Mouse (Mus musculus) olfactory bulb, adult 2 months (tissue): ENCODE data around the gene Gpatch2. TPM values are rescaled to one million over a fixed set of nuclear protein-coding genes. Genes with fewer than 3 reads are reported as not detected.

Experiments used
- H3K27ac ChIP-seq: fragments of 200-500 bp; 2 replicates; pipeline ENCODE4 v1.5.1; 2012; ENCODE audit warnings: low read depth, low read length; ENCODE audit not compliant: insufficient read depth
- H3K4me1 ChIP-seq: fragments of 200-500 bp; 2 replicates; pipeline ENCODE4 v1.6.1; 2012; ENCODE audit warnings: low read length; ENCODE audit not compliant: control insufficient read depth, insufficient read depth
- H3K4me3 ChIP-seq: fragments of 200-500 bp; 2 replicates; pipeline ENCODE4 v1.5.1; 2012; ENCODE audit warnings: mild to moderate bottlenecking, low read depth, low read length, moderate library complexity; ENCODE audit not compliant: insufficient read depth
- CTCF ChIP-seq: fragments of 200-500 bp; IDR thresholded peaks from 2 replicates; pipeline ENCODE4 v1.5.1; 2012; ENCODE audit warnings: low read depth, mild to moderate bottlenecking, low read length, moderate library complexity; ENCODE audit not compliant: insufficient read depth
- POLR2A ChIP-seq: fragments of 200-500 bp; IDR thresholded peaks from 2 replicates; pipeline ENCODE4 v1.6.1; 2012; ENCODE audit warnings: mild to moderate bottlenecking, low read depth, low read length, moderate library complexity; ENCODE audit not compliant: insufficient read depth
- WGBS: fragments of 180-500 bp; shearing (Covaris S2); methylation state at CpG from one replicate; pipeline ENCODE4 v1.1.7; 2018; 5-methylcytosine and 5-hydroxymethylcytosine counted together
- polyA plus RNA-seq: library from polyadenylated mRNA; stranded (reverse); fragments of >200 nt; gene quantifications from 2 replicates; pipeline ENCODE4 v1.2.4, GENCODE M21; 2012; ENCODE audit warnings: low replicate concordance; ENCODE audit not compliant: missing spikeins, insufficient read depth, insufficient read length

Gpatch2 gene
- polyA plus RNA-seq, 1 experiment: not detected

DNA sequence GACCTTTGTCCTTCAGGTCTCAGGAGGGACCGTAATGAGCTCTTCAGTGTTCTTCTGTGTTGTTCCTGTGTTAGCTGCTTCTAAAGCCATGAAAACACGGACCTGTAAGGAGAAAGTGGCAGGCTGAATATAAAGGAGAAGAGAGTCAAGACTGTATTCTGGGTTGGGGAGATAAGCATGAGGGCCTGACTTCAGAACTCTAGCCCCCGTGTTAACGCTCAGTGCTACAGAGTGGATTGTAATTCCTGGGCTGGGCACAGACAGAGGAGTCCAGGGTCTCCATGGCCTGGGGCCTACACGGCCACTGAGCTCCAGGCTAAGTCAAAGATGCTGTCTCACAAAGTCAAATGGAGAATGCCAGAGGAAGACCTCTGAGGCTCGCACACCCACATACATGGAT, 132.3 kb downstream of the Gpatch2 start:
- no peaks in the 10 kb centered on the region for H3K4me1 ChIP-seq
- no peak for TF ChIP-seq CTCF
- no peak for TF ChIP-seq POLR2A
- no peak overlapping the region for H3K4me3 ChIP-seq
- 94% methylated on average over 6 of the region's 6 CpGs for WGBS
- H3K27ac ChIP-seq: no peak overlapping the region

DNA sequence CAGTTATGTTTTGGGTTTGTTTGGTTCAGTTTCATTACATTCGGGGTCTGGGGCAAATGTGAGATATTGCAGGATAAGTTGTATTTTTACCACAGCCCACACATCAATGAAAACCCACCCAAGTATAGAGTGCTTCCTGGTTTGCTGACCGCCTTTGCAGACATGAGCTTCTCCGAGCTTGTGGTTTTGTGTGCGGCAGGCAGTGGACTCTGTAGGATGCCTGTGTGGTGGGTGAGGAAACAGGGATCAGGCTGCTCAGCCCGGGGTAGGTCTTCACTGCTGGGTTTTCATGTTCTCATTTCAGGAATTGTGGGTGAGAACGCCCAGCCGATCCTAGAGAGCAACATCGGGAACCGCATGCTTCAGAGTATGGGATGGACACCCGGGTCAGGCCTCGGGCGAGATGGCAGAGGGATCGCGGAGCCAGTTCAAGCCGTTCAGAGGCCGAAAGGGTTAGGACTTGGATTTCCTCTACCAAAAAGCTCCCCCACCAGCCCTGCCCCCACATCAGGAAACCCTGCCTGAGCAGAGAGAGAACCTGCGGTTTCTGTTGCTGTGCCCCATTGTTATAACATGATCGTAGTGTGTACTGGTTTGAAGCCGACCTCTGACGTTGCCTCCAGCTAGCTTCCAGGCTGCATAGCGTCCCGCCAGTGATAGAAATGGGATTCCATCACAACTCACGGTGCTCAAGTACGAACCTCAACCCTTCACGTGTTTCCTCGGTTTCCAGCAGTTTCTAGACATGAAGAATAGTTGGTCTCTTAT, 132.9 kb downstream of the Gpatch2 start:
- Histone ChIP-seq H3K27ac (no peak overlapping the region), H3K4me3 (no peak overlapping the region), H3K4me1 (no peaks in the 10 kb centered on the region)
- TF ChIP-seq CTCF: no peak
- no peak for TF ChIP-seq POLR2A
- 96% methylated on average over 26 of the region's 26 CpGs for WGBS

DNA sequence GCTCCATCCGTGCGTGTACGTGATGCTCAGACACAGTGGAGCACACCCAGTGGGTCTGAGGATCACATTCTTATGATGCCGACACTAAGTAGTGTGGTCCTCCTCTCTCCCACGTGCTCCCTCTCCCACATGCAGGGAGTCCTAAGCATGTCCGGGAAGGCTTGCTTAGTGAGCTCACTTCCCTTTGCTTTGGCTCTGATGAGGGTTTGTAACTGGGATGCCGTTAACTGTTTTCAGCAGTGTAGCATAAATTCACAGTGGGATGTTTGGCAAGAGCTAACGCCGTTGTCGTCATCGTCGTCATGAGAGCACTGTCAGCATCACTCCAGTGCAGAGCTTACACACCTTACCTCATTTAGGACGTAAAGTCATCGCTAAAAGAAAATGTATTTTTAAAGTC, 133.6 kb downstream of the Gpatch2 start:
- H3K4me3 ChIP-seq: no peak overlapping the region
- TF ChIP-seq CTCF: no peak
- TF ChIP-seq POLR2A: no peak
- H3K4me1 ChIP-seq: no peaks in the 10 kb centered on the region
- 91% methylated on average over 14 of the region's 14 CpGs for WGBS
- no peak overlapping the region for H3K27ac ChIP-seq

DNA sequence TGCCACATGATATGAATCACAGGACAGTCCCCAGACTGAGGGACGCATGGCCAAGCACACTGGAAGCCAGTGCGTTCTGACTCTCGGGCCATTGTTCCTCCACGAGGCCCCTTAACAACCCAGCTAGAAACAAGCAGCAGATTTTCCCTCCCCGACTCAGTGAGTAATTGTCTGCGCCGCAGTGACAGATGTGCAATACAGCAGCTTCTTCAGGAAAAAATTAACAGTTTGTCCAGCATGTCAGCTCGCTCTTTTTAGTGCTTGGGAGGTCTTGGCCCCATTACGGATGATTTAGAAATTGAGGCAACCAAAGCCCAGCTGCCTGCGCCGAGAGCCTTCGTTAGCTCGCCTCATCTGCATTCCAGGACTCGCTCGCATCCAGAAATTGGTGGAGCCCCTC, 140.9 kb downstream of the Gpatch2 start:
- 50% methylated on average over 15 of the region's 15 CpGs for WGBS
- H3K27ac ChIP-seq: no peak overlapping the region
- TF ChIP-seq CTCF (no peak), POLR2A (no peak)
- H3K4me1 ChIP-seq: peaks cover 5% of the 10 kb centered on the region; the same call in 1 of the 2 replicates
- no peak overlapping the region for H3K4me3 ChIP-seq

DNA sequence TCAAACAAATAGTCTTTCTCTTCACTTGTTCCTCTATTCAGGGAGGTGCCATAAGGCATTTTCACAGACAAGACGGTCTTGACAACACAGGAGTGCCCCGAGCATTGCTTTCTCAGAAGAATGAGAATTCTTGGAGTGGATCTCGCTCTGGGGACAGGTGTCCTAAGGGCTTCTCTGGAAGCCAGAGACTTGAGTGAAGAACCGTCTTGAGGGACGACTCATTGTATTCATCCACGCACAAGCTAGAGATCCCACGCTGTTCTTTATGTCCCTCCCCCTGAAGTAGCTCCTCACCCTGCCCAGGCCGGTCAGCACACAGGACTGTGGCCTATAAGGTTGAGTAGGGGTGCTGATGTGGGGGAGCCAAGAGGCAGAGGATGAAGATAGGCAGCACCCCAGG, 141.6 kb downstream of the Gpatch2 start:
- 94% methylated on average over 8 of the region's 8 CpGs for WGBS
- TF ChIP-seq POLR2A (no peak), CTCF (no peak)
- Histone ChIP-seq H3K27ac (no peak overlapping the region), H3K4me1 (peaks cover 5% of the 10 kb centered on the region; the same call in 1 of the 2 replicates), H3K4me3 (no peak overlapping the region)

DNA sequence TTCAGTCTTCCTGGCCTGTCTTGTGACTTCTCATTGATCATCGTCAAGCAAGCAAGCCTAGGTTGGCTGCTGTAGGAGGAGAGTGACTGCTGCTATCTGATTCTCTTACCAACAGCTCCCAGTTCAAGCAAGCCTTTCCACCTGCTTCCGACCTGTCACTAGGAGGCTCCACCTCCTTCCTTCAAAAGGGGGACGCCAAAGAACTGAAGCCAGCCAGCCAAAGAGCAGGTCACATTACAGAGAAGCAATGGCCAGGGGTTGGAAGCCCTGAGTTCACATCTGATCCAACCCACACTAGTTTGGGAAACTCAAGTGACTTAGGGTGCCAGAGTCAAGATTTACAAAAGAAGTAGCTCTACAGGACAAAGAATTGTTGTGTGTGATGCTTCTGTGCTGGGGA, 144.9 kb downstream of the Gpatch2 start:
- 68% methylated on average over 3 of the region's 3 CpGs for WGBS
- H3K4me3 ChIP-seq: no peak overlapping the region
- TF ChIP-seq CTCF: no peak

DNA sequence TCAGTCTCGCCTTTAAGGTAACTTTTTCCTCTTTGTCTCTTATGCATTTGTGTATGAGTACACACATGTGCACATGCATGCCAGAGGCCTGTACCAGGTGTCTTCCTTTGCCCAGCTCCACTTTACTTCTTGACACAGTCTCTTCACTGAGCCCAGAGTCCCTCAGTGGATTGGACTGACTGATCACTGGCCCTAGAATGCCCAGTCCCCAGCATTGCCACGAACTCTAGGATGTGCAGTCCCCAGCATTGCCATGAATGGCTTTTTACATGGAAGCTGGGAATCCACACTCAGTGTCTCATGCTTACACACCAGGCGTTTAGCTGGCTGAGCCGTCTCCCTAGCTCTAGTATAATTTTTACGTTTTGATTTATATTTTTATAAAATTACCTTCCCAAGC, 147.2 kb downstream of the Gpatch2 start:
- 95% methylated on average over 5 of the region's 5 CpGs for WGBS
- Histone ChIP-seq H3K4me1 (no peaks in the 10 kb centered on the region), H3K4me3 (no peak overlapping the region), H3K27ac (no peak overlapping the region)
- no peak for TF ChIP-seq CTCF
- no peak for TF ChIP-seq POLR2A

More for the DNA sequence above, 144.9 kb downstream of the Gpatch2 start:
- Histone ChIP-seq H3K27ac (no peak overlapping the region), H3K4me1 (peaks cover 5% of the 10 kb centered on the region; the same call in 1 of the 2 replicates)

DNA sequence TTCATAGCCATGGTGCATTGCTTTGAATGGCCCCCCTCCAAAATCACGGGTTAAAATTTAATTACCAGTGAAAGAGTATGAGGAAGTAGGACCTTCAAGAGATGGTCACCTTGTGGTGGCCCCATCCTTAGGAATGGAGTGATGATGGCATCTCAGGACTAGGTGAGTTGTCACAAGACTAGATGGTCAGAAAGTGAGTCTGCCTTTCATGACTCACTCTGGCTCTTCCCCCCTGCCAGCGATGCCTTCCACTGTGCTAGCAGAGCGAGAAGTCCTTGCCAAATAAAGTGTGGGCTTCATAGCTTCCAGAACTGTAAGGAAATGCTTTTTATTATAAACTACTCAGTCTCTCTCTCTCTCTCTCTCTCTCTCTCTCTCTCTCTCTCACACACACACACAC, 150.1 kb downstream of the Gpatch2 start:
- TF ChIP-seq CTCF (no peak), POLR2A (no peak)
- Histone ChIP-seq H3K4me3 (no peak overlapping the region), H3K27ac (no peak overlapping the region), H3K4me1 (no peaks in the 10 kb centered on the region)
- WGBS: 90% methylated on average over 3 of the region's 3 CpGs

DNA sequence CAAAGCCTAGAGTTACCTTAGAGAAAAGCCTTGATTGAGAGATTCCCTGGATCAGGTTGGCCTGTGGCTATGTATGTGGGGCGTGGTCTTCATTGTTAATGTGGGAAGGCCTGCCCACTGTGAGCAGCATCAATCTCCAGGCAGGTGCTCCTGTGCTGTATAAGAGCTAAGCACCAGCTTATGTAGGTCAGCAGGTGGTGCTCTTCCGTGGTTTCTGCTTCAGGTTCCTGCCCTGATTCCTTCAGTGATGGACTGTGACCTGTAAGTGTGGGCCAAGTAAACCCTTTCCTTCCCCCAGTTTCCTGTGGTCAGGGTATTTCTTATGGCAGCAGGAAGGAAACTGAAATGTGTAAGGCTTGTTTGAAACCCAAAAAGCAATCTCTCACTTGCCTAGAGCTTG, 151.5 kb downstream of the Gpatch2 start:
- TF ChIP-seq CTCF: no peak
- no peak for TF ChIP-seq POLR2A
- H3K27ac ChIP-seq: no peak overlapping the region
- 68% methylated on average over 2 of the region's 2 CpGs for WGBS
- H3K4me3 ChIP-seq: no peak overlapping the region
- no peaks in the 10 kb centered on the region for H3K4me1 ChIP-seq
